Mouse (Mus musculus) lung, postnatal 0 days (tissue): Measurements from ENCODE around the gene Prpsap2.

ENCODE experiments used
- CTCF ChIP-seq: IDR thresholded peaks from 2 replicates; pipeline ENCODE4 v1.5.1; 2016; ENCODE audit warnings: antibody characterized with exemption, mild to moderate bottlenecking
- EP300 ChIP-seq: IDR thresholded peaks from 2 replicates; pipeline ENCODE4 v1.6.1; 2016; ENCODE audit warnings: antibody characterized with exemption, mild to moderate bottlenecking, control low read depth

GRCm38 (mm10) chr11:61708928-61709327 lies 53.0 kb downstream of the Prpsap2 start:
- no peak for TF ChIP-seq CTCF
- TF ChIP-seq EP300: no peak
